Mouse (Mus musculus) layer of hippocampus, adult 9-10 months (tissue): ENCODE measurements at regions not wholly inside any gene's neighbourhood (a gene's known extent, or its start where the extent isn't known, plus 50 kb on each side); places are given as distances from the start of the nearest gene placed in this dataset.

ENCODE experiments used
- DNase-seq: peaks from one replicate; pipeline ENCODE4 v3.0.0; 2022; ENCODE audit warnings: low spot score

DNA sequence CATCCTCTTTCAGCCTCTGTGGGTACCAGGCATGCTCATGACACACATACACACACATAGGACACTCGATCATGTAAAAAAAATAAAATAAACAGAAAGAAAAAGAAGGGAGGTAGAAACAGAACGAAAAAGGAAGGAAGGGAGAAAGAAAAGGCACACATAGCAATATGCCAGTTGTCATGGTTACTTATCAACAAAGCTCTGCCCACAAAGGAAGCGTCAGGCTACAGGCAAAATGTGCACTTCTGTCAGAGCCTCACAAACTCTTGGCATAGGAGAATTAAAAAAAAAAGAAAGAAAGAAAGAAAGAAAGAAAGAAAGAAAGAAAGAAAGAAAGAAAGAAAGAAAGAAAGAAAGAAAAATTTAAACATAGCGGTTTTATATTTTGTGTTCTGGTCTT is 56.9 kb upstream of the Sox2 start:
- no peak for DNase-seq

DNA sequence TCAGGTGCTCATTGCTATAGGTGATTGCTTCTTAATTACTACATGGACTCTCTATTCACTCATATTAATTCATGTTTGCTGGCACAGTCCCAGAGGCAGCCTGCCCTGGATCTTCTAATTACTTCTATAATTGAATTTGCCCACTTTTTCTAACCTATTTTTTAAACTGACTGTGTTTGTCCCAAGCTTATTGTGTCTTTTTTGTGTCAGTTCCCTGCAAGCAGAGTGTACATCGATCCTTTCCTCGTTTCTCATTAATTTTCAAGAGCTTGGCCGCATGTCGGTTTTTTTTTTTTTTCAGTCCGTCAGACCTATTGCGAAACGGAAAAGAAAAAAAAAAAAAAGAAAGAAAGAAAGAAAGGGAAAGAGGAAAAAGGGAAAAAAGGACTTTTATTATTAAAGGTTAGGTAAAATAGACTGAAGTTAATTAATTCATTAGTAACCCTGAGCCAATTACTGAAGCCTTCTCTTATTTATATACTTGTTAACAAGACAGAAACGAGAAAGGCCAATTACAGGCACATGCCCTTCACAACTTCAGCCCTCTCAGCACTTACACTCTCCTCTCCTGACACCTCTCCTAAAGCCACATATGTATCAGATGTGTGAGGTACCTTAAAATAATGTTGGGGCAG is 72.2 kb upstream of the Sox2 start:
- no peak for DNase-seq

DNA sequence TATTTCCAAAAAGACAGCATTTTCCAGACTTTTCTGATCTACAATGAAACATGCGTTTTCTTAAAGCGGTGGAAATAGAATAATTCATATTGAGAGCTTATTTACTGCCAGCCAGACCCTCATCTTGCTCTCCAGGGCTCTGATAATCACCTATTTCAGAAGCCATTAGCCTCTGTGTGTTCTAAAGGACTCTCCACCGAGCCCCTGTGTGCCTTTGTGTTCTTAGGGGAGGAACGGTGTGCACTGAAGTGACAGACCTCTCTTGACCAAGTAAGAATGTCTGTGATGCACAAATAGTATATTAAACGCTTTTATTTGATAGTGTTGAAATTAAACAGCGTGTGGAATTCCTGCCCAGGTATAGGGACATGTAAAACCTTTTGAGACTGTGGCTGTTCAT is 73.1 kb upstream of the Sox2 start:
- DNase-seq, result no peak

DNA sequence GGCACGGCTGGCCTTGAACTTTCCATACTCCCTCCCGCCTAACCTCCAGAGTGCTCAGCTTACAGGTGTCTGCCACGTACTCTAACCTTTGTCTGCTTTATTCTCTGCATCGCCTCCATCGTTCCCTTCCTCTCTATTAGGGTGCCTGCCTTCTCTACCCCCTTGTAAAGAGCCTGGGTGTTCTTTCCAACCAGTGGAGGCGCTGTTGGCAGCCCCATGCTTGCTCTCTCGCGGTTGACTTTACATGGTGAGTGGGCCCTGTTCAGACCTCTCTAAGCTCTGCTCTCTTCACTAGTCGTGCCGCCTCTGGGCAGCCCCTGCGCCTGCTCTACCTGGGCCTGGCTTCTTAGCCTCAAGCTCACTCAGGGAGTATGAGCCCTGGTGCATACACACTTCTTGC is 74.0 kb upstream of the Sox2 start:
- DNase-seq, result no peak

DNA sequence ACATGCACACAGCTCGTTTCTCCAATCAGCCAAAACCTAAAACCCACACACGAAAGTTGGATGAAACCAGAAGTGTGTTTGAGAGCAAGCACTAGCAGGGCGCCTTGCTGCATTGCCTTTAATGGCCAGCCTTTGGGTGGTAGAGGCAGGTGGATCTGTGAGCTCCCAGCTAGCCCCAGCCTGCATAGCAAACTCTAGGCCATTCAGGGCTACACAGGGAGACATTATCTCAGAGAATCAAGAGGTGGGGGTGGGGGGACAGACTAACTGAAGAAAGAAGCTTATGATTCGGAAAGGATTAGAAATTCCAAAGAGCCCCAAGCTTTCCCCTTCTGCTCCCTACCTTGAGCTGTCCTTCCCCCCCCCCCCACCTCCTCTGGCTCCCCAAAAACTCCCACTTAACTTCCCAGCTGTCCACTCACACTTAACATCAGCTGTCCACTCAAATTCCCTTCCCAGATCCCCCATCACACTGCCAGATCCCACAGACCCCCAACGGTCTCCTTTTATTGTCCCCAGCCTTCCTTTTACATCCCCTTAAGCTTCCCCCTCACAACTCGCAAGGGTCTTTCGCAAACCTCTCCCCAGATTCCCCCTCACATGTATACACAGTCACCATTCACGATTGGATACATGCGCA is 75.4 kb upstream of the Sox2 start:
- DNase-seq, result no peak

DNA sequence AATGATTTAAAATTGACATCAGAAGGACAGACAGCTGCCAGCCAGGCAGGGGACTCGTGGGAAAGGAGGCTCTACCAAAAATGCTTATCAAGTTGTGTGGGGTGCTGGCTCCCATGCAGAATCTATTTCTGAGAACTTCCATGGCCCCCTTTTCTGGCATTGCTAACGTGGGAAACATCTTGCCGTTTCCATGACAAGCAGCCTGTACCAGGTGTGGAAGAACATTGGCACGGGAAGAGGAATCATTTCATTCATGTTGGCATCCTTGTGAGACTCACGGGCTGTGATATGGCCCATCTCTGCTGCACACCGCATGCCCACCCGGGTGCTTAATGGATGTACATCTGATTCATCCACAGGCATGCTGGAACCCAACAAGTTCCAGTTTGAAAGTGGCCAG is 76.9 kb upstream of the Sox2 start:
- no peak for DNase-seq

DNA sequence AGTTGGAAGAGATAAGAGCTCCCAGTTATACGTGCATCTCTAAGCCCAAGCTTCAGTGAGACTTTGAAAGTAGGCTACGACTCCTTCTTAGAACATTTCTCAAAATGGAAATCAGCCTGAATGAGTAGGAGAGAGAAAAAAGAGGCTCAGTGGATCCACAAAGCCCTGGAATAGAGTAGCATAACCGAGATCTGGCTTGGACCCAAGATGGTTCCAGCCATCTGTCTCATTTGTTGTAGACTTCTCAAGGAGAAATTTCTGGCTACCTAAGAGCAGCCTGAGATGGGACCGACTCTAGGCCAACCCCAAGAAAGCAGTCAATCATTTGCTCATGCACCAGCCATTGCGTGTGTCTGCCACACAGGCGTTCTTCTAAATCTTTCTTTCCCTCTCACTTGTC is 78.1 kb upstream of the Sox2 start:
- DNase-seq, result no peak

DNA sequence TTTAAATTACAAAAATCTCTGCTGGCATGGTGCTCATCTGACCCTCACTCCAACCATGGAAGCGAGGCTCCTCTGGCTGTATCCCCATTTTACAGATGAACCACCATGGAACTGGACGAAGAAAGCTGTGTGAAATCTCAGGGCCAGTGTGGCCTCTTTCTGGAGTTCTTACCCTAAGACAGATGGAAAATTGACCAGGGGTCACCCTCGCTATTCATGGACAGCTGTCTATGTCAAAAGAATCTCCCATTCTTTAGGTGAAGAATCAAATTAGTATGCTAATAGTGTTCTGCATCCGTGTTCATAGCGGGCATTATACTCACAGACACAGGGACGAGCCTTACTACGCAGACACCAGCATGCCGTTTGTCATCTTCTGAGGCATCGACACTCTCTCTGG is 78.6 kb upstream of the Sox2 start:
- DNase-seq, result no peak

DNA sequence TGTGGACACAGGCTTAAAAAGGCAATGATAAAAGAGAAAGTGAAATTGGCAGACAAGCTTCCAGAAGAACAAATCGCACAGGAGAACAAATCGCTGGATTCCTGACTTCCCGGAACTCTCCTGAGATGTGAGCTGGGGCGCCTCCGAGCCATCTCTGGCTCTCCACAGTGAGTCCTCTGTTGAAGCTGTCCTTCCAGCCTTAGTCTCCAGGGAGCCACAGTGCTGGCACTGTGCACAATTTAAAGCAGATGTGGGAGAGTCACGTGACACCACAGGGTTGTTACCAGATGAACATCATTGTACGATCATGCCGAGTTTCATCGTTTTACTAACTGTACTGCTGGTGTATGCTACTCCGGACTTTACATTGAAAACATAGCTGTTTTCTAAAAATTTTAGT is 80.2 kb upstream of the Sox2 start:
- DNase-seq, result no peak

DNA sequence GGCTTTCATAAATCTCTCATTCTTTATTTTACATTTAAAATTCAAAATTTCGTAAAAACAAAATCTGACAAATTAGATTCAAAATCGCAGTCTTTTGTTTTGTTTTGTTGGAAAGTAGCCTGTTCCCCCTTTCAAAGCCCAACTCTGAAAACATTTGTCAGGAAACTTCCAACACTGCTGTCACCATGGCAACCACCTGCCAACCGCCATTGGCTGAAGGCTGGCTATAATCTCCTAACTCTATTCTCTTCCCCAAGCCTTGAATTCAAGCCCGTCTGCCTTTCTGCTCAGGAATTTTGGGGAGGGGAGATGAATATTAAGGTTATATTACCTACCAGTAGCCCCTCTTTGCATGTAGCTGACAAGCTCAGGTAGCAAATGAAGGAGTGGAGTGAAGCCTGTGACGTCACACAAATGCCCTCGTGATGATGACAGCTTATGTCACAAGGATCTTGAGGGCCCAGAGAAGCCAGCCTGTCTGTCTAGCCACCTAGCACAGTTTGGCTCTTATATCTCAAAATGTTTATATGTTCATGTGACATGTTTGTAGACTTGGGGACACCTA is 82.0 kb upstream of the Sox2 start:
- no peak for DNase-seq

DNA sequence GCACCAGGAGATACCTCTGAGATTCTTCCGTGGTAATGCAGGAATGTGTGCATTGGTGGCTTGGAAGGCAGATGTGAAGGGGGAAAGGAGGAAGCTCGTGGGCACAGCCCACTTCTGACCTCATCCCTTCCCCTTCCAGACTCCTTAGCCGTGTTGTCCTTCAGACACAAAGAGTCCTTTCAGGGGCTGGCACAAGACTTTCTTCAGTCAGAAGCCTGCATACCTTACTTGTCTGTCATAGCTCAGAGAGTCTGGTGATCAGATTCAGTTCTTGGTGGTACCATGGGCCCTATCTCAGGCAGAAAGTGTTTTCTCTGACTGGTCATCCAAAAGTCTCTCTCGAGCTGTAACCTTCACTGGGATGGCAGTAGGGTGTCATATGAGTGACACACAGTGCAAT is 84.8 kb upstream of the Sox2 start:
- DNase-seq, result no peak

DNA sequence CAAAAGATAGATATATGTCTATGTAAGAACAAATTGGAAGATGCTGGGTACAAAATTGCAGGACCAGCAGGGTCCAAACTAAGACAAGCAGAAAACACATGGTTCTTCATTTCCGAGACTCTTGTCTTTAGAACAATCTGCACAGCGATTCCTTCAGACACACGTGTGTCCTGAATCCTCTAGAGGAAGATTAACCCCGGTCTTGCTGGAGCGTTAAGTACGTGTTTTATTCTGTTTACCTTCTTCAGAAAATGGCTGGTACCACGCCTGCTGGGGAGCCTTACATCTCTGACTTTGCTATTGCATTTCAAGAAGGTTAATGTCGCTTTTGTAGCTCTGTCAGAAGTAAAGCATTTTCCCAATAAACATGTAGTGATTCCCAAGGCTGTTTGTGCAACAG is 87.3 kb upstream of the Sox2 start:
- no peak for DNase-seq

DNA sequence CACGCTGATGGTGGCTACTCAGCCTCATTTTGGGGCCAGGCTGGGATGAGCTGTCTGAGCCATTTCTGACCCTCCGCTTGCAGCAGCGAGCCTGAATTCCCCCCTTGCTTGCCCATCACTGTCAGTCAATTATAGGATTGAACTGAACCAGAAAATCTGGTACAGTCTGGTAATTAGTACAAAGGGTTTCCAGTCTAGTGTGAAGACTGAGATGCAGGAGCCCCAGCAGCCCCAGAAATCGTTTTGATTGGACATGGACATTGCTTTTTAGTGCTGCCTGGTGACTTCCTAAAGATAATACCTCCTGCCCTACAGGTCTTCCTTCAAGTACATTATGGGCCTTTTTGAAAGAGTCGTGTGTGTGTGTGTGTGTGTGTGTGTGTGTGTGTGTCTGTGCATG is 88.5 kb upstream of the Sox2 start:
- DNase-seq, result no peak

DNA sequence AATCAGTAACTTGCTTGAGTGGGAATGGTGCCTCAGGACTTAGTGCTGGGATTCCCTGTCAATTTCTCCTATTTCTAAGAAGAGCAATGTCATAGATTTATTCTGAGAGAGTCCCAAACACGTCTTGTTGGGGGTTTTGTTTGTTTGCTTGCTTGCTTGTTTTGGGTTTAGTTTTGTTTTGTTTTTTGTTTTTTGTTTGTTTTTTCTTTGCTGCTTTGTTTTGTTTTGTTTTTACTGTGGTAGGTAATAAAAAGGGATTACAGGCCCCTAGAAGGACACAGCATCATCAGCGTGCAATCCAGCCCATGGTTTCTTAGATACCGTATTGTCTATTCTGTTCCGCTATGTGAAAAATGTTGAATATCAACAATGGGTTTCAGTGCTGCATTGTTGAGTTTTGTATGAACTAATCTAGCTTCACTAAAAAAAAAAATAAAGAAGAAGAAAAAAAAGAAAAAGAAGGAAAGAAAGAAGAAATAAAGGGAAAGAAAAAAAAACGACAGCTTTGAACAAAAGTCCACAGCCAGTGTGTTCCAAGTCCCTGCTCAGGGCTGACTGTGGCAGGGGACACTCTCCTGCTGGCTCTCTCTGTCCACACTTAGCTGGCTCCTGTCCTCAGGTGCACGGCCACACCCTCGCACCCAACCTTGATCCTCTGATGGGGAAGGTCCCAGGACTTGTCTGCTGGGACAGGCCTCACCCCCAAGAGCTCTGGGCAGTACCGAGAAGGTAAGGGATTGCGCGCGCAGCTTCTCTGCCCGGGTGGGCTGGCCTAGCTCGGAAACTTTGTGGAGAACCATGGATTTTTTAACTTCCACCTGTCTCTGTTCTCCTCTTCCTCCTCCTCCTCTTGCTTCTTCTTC is 90.1 kb upstream of the Sox2 start:
- DNase-seq, result no peak

DNA sequence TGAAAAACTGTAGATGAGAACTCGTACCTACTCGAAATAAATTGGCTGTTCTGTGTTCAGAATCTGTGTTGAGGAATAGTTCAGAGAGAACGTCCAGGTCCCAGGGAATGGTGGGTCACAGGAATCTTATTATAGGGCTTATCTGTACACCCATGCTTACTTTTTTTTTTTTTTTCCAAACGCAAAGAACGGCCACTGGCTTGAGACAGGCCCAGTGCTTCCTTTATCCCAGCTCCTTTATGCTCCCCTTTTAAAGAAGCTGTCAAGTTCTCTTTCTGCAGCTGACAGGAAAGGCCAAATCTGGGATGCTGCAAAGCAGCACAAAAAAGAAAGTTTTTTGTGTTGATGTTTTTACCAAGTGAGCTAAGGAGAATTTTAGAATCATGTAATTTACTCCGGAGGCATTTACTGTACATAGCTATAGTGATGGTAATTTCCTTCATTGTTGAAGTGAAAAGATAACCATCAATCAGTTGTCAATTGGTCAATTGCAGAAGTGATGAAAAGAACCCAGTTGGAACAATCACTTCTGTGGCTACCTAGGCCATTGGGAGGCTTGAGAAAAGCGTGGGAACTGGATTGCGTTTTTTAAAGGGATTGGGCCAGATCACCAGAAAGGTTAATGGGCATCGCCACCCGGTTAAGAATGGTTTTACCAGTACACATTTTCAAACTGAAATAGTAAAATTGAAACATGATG is 91.2 kb upstream of the Sox2 start:
- DNase-seq, result no peak

DNA sequence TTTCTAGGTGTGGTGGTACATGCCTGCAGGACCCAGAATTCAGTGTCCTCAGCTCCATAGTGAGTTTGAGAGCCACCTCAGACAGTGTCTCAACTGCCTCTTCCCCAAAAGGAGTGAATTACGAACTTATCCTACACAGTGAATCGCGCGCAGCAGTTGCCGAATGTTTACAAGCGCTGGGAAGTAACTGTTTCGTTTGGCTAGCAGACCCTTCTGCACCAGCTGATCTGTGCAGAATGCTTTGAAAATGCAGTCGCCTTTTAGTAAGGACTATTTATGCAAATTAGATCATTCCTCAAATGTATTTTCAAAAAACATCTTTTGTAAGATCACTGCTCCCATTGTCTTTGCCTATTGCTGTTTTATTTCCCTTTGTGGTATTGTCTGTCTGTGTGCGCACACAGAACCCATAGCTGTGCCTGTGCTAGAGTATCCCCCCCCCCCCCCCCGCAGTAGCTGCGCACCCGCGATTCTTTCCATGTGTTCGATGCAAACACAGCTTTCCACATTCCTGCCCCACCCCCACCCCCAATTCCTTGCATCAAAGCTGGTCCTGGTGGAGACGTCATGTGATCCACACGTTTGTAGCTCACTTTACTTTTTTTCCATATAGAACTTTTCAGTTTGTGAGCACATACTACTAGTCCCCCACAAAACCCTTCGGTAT is 97.5 kb upstream of the Sox2 start:
- DNase-seq, result no peak

DNA sequence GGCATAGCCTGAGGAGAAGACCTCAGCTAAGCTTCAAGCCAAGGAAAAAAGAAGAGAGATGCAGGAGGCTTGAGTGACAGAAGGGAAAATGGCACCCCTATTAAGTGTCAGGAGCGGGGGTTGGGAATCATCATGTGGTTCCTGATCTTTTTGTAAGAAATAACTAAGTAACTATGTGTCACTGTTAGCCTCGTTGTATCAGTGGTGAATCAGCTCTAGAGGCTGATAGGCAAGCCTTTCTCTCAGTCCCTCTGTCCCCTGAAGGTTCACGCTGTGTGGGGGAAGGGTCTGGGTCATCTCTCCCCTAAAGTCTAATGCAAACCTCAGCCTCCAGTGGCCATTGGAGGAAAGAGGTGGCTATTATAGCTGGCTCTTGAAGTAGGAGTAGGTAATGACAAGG is 99.1 kb upstream of the Sox2 start:
- DNase-seq, result no peak

DNA sequence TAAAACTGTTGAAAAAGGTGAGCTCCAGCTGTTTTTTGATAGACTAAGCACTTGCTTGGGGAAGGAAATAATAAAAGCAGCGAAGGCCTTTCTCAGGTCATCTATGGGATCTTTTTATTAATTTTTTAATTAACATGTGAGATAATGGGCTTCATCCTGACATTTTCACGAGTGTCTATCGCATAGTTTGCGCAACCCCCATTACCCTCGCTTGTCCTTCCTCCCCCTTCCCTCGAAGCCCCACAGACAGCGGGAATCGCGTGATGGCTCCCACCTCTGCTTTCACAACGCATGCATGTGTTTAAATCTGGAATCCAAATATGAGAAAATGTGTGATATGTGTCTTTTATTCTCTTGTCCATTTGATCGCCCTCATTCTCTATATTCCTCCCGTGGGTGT is 100.0 kb upstream of the Sox2 start:
- no peak for DNase-seq

DNA sequence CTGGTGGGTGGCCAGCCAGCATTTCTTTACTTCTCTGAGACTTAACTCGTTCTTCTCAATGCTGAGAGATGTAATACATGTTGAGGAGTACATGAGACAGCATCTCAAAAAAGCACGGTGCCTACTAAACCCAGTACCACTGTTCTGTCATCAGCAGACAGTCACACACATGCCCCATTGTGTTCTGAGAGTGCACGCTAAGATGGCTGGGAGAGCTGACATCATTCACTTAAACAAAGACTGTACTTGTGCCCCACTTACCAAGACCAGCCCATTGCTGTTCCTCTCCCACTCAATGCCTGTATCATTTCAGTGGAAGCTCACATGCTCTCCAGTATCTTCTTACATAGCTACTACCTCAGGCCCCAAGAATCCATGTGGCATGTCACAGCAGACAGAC is 117.8 kb upstream of the Sox2 start:
- peak; percentile 13 for DNase-seq

DNA sequence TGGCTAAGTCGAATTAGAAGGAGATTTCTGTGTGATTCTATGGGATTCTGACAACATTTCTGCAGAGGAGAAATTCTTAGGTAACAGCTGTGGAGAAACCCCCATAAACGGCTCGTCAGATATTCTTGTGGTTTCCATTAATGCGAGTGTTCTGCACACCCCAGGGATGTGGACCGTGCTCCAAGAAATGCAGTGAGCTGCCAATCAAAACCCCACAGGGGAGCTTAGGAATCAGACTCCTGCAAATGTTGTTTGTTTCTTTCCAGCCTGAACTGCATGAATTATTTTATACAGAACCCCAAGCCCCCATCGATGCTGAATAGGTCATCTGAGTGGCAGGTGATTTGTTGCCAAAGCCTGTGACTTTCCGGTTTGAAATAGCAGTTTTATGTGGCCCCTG is 118.4 kb upstream of the Sox2 start:
- DNase-seq, result no peak

DNA sequence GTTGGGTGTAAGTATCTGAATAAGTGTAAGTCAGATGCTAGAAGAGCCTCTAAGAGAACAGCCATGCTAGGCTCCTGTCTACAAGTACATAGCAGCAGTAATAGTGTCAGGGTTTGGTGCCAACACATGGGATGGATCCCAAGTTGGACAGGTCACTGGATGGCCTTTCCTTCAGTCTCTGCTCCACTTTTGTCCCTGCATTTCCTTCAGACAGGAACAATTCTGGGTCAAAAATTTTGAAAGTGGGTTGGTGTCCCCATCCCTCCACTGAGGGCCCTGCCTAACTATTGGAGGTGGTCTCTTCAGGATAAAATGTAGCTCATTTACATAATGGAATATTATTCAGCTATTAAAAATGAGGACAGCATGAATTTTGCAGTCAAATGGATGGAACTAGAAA is 122.7 kb upstream of the Sox2 start:
- no peak for DNase-seq

DNA sequence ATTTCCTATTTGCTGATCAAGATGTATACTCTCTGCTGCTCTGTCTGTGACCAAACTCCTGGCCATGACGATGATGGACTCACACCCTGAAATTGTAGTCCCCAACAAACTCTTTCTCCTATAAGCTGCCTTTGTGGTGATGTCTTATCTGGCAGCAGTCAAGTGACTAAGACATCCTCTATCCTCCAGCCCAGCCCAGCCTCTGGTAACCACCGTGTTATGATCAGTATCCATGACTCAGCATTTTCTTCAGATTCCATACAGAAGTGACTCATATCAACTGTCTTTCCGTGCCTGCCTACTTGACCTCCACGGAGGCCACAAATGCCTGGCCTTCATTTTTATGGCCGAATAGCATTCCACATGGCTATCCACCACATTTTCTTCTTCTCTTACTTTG is 124.5 kb upstream of the Sox2 start:
- no peak for DNase-seq
